Mouse (Mus musculus) heart, postnatal 0 days (tissue): ENCODE results near the gene Fam107b.

ENCODE experiments used
- CTCF ChIP-seq: IDR thresholded peaks from 2 replicates; pipeline ENCODE4 v1.5.1; 2016; ENCODE audit warnings: antibody characterized with exemption, control low read depth, low read depth
- EP300 ChIP-seq: IDR thresholded peaks from 2 replicates; pipeline ENCODE4 v1.6.1; 2016; ENCODE audit warnings: antibody characterized with exemption, low read depth

- TF ChIP-seq CTCF (no peak), EP300 (no peak)
Measured at GRCm38 (mm10) chr2:3712369-3713042, 142.2 kb downstream of the Fam107b start.
